Mouse (Mus musculus): ENCODE measurements around the gene A630095N17Rik.
A peak's percentile ranks its signal among the peaks of the same experiment; 100 is the strongest.
"Not testable (repeated sequence)": the region's sequence is repeated elsewhere in the genome, so short reads cannot be mapped to it uniquely, and the experiment has no call there.

The A630095N17Rik gene

DNA sequence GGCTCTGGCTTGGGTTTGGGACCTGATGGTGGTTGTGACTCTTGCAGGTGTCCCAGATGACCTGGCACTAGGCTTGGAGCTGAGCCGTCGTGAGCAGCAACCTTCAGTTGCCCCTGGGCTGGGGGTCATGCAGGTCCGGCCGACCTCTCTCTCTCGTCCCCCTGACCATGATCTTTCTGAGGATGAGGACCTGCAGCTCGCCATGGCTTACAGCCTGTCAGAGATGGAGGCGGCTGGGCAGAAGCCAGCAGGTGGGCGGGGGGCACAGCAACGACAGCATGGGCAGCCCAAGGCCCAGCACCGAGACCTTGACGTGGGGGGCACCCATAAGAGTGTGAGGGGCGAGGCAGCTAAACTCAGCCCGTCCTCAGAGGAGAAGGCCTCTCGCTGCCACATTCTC is 11.5 kb upstream of the A630095N17Rik start:
- no peak for DNase-seq (ENCODE audit: low spot score)

DNA sequence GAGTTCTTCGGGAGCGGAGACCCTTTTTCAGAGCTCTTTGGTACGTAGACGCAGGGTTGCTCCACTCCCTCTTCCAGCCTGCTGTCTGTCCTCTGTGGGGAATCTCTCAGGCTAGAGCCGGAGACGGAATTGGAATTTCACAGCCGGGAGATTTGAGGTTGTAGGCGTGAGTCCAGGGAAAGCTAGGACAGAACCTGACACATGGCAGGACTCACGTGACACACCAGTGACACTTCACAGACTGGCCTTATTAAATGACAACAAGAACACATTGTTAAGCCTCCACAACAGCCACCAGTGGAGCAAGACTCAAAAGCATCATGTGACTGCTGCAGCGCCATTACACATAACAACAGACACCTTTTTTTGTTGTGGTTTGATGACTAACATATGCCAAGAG is 7.7 kb upstream of the A630095N17Rik start:
- no peak for DNase-seq (ENCODE audit: low spot score)

- peak; percentile 83 for DNase-seq (ENCODE audit: low spot score)
Observed at GRCm38 (mm10) chr1:75236117-75237050, 4.5 kb upstream of the A630095N17Rik start, which contains the start of gene Dnajb2. Gene Dnajb2 (plus strand): TSS chr1:75236406.

DNA sequence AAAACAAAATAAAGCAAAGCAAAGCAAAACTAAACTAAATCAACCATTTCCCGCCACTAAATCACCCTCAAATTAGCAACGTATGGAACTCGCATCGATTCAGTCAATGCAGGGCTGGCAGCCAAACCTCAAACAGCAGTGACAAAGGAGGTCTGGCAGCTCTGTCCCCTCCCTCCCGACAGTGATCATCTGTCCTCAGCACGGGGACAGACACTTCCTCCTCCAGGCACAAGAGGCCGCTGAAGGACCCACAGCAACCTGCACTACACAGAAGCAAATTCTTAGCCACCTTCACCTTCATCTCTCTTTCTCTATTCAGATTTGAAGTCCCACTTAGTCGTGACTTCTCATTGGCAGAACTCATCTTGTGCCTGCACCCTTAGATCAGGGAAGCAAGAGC is 2.7 kb upstream of the A630095N17Rik start:
- peak; percentile 79 for DNase-seq (ENCODE audit: low spot score)

- not testable (repeated sequence) for DNase-seq (ENCODE audit: low spot score)
Observed at GRCm38 (mm10) chr1:75232489-75232888, 587 bp upstream of the A630095N17Rik start.

GRCm38 (mm10) chr1:75231224-75231623 is 678 bp downstream of the A630095N17Rik start:
- DNase-seq (ENCODE audit: low spot score) = no peak

- DNase-seq (ENCODE audit: low spot score) = no peak
Observed at GRCm38 (mm10) chr1:75230335-75230994, 1.4 kb downstream of the A630095N17Rik start.

DNA sequence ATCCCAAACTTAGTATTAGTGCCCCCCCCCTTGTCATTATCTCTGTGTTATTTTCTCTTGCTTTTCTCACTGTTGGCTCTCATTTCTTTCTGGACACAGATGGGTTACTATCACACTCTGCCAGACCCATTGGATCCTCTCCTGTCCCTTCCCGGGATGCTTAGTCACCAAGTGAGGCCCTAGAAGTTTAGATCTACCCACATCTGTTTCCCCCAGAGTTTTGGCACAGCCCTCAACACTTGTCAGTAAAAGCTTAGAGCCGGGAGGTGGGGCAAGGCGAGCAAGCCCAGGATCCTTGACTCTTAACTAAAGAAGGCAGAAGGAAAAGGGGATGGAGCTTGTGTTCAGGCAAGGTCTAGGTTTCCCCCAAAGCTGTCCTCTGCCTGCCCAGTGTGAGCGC is 2.7 kb downstream of the A630095N17Rik start:
- no peak for DNase-seq (ENCODE audit: low spot score)

GRCm38 (mm10) chr1:75227653-75228052 is 4.2 kb downstream of the A630095N17Rik start:
- DNase-seq (ENCODE audit: low spot score) = no peak

DNA sequence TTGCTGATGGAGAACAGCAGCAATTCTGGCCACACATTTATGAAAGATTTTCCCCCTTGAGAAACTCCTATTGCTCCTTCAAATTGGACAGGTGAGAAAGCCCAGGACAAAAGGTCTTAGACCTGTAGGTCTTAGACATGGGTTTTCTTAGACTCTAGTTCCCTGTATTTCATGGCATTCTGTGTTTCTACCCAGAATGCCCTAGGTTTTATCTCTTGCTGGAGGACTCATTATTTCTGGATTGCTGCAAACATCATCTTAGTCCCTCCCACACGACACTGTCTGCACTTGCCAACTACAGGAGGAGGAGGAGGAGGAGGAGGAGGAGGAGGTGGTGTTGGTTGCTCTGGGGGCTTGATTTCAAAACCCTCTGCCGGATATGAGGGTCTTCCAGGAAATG is 5.8 kb downstream of the A630095N17Rik start:
- DNase-seq (ENCODE audit: low spot score) = no peak

DNA sequence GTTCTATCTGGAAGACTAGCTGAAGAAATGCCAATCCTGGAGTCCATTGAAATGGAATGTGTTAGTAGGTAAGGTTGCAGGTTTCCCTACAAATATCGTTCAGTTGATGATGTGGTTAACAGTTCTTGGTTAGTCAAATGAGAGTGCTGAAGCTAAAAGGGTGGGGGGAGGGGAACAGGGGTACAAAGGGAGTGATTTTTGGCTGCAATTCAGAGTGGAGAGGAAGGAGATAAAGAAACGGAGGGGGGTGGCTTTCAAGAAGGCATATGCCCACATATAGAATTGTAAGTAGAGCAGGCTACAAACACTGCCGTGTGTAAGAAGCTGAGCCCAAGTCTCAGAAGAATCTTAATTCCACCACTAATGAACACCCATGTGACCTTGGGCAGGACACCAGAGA is 6.4 kb downstream of the A630095N17Rik start:
- no peak for DNase-seq (ENCODE audit: low spot score)

- DNase-seq (ENCODE audit: low spot score) = no peak
Observed at GRCm38 (mm10) chr1:75223532-75223931, 8.4 kb downstream of the A630095N17Rik start.

- DNase-seq (ENCODE audit: low spot score) = no peak
Observed at GRCm38 (mm10) chr1:75222926-75223325, 9.0 kb downstream of the A630095N17Rik start.

DNA sequence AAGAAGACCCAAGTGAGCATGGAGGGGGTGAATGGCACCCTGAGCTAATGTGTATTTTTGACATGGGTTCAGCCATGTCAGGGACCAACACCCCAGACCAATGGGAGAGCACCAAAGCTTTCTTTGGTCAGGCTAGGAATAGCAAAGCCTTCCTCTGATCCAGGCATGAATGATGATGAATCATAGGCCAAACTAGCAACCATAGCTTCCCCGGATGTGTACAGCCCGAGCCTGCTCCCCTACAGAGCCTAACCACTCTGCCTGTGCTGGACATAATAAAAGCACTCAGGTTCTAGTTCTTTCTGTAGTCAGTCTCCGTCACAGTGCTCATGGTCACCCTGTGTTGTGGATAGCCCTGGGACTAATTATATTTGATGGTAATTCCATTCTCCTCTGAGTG is 10.4 kb downstream of the A630095N17Rik start:
- DNase-seq (ENCODE audit: low spot score) = no peak

- DNase-seq (ENCODE audit: low spot score) = peak; percentile 51
Observed at GRCm38 (mm10) chr1:75219531-75219930, 12.4 kb downstream of the A630095N17Rik start, which contains the start of gene Tuba4a. Gene Tuba4a (minus strand): TSS chr1:75219865.

GRCm38 (mm10) chr1:75219078-75219477 is 12.8 kb downstream of the A630095N17Rik start:
- peak; percentile 79 for DNase-seq (ENCODE audit: low spot score)

GRCm38 (mm10) chr1:75218227-75219001 is 13.5 kb downstream of the A630095N17Rik start:
- no peak for DNase-seq (ENCODE audit: low spot score)

GRCm38 (mm10) chr1:75217893-75218226 is 14.0 kb downstream of the A630095N17Rik start:
- DNase-seq (ENCODE audit: low spot score) = no peak

DNA sequence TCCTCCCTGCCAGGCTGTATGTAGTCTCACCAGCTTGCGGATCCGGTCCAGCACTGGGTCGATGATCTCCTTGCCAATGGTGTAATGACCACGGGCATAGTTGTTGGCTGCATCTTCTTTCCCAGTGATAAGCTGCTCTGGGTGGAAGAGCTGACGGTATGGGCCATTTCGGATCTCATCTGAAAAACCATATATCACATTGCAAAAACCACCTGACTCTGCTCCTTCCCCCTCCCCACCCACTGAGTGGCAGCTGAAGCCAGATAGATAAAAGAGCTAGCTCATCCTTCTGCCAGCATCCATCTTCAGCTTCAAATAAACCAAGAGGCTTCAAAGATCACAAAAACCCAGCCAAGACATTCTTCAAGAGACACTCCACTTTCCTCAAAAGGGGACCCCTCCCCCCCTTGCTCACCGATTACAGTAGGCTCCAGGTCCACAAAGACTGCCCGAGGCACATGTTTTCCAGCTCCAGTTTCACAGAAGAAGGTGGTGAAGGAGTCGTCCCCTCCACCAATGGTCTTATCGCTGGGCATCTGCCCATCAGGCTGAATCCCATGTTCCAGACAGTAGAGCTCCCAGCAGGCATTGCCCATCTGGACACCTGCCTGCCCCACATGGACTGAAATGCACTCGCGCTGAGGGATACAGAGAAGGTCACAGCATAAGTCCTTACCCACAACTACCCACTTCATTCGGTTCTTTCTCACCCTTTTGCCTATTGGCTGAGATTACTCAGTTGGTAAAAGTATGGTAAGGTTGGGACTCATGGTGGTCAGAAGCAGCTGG is 14.9 kb downstream of the A630095N17Rik start:
- DNase-seq (ENCODE audit: low spot score) = no peak

DNA sequence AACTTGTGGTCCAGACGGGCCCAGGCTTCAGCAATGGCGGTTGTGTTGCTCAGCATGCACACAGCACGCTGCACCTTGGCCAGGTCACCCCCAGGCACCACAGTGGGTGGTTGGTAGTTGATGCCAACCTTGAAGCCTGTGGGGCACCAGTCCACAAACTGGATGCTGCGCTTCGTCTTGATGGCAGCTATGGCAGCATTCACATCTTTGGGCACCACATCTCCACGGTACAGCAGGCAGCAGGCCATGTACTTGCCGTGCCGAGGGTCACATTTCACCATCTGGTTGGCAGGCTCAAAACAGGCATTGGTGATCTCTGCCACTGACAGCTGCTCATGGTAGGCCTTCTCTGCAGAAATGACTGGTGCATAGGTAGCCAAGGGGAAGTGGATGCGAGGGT is 16.1 kb downstream of the A630095N17Rik start:
- DNase-seq (ENCODE audit: low spot score) = no peak

GRCm38 (mm10) chr1:75214886-75215285 is 17.0 kb downstream of the A630095N17Rik start:
- DNase-seq (ENCODE audit: low spot score) = no peak

- no peak for DNase-seq (ENCODE audit: low spot score)
Observed at GRCm38 (mm10) chr1:75214442-75214841, 17.5 kb downstream of the A630095N17Rik start.
